Mouse (Mus musculus): ENCODE measurements at regions not wholly inside any gene's neighbourhood (a gene's known extent, or its start where the extent isn't known, plus 50 kb on each side); places are given as distances from the start of the nearest gene placed in this dataset.

GRCm38 (mm10) chr11:33007366-33007765 lies 139.8 kb downstream of the Fgf18 start:
- no peaks in the 10 kb centered on the region for H3K9me3 ChIP-seq (replicated peaks)
- H3K4me2 ChIP-seq: no peak overlapping the region
- no peak overlapping the region for H3K4me3 ChIP-seq (replicated peaks)
- no peaks in the 10 kb centered on the region for H3K36me3 ChIP-seq
- no peak for ATAC-seq (ENCODE audit: low FRiP score)
- no peak overlapping the region for H3K9ac ChIP-seq (replicated peaks)
- no peaks in the 10 kb centered on the region for H3K27me3 ChIP-seq (replicated peaks)
- H3K27ac ChIP-seq (replicated peaks): no peak overlapping the region
- H3K4me1 ChIP-seq: peaks cover 11% of the 10 kb centered on the region
- WGBS: 89% methylated on average over 6 of the region's 6 CpGs

DNA sequence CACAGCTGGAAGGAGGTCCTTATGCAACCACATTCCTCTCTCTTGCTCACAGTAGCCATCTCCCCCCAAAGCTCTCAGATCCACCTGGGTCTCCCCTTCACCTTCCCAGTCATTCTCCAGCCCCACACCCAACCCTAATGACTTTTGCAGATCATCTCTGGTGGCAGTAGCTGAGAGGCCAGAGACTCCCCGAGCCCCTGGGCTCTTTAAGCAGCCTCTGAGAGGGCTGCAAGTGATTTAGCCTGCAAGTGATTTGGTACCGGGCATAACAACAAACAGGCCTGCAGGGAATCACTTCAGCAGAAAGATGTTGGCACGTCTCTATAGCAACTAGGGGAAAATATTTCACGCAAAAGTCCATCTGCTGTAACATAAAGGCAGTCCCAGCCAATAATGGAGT lies 142.0 kb downstream of the Fgf18 start:
- Histone ChIP-seq H3K36me3 (no peaks in the 10 kb centered on the region), H3K4me2 (no peak overlapping the region), H3K27me3 (replicated peaks) (no peaks in the 10 kb centered on the region), H3K4me1 (peaks cover 11% of the 10 kb centered on the region), H3K9ac (replicated peaks) (no peak overlapping the region), H3K27ac (replicated peaks) (0 out of 2 replicates have a peak overlapping the region, but pooled peaks have one; percentile 0), H3K4me3 (replicated peaks) (no peak overlapping the region), H3K9me3 (replicated peaks) (no peaks in the 10 kb centered on the region)
- 17% methylated on average over 4 of the region's 4 CpGs for WGBS
- peak; percentile 53 for ATAC-seq (ENCODE audit: low FRiP score)

DNA sequence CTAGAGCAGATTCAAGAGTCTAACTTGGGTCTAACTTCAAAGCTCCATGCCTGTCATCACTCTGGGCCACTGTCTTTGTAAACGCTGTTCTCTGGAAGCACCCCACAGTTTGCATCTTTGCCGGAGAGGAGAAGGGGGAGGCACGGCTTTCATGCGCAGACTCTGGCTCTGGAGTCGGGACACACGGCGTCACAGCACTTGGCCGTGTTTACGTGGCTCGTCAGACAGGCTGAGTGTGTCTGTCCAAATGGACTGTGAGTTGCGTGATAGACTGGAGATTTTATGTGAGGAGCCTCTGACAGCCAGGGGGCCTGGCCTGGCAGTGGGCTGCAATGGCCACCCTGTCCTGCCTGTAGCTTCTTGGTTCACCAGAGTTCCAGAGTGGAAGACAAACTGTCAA lies 142.6 kb downstream of the Fgf18 start:
- Histone ChIP-seq H3K9ac (replicated peaks) (no peak overlapping the region), H3K27ac (replicated peaks) (0 out of 2 replicates have a peak overlapping the region, but pooled peaks have one; percentile 0), H3K27me3 (replicated peaks) (no peaks in the 10 kb centered on the region), H3K4me1 (peaks cover 11% of the 10 kb centered on the region), H3K36me3 (no peaks in the 10 kb centered on the region), H3K9me3 (replicated peaks) (no peaks in the 10 kb centered on the region), H3K4me3 (replicated peaks) (no peak overlapping the region), H3K4me2 (no peak overlapping the region)
- WGBS: 81% methylated on average over 11 of the region's 11 CpGs
- no peak for ATAC-seq (ENCODE audit: low FRiP score)

- 85% methylated on average over 4 of the region's 4 CpGs for WGBS
These were observed 147.4 kb downstream of the Fgf18 start for GRCm38 (mm10) chr11:32999684-33000255.

DNA sequence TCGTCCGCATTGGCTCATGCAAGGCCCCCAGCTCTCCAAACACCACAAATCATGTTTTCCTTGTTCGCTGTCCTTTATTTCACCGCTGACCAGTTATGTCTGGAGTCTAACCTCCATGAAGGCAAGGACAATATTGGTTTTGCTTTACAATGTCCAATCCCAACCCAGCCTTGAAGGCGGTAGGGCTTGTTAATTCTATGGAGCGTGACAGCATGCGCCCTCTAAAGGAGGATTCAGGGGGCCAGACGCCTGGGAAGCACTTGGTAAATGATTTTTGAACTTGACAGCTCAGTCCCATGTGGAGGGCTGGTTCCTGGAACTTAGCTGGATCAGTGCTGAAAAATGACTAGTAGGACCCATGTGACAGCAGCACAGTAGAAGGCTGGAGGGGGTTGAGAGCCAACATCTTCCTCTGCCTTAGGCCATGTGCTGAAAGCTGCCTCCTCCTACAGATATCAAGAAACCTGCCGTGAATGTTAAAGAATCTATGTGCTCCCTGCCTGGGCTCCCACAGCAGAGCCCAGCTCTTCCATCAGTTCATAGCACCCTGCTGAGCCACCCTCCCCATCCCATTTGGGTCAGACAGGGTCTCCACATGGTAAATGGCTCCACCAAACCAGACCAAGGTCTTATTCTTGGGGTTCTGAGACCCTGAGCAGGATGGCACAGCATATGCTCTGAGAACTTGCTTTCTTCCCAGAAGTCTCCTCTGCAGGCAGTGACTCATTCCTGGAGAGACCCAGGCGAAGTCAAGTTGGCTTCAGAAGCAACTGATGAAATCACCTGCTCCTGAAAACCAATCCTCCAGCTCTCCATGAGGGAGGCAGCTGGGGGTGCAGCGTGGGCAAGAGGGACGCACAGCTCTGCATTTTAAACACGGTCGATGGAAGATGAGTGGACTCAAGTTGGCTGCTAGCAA lies 148.3 kb downstream of the Fgf18 start:
- Histone ChIP-seq H3K27me3 (replicated peaks) (no peaks in the 10 kb centered on the region), H3K36me3 (no peaks in the 10 kb centered on the region), H3K9me3 (replicated peaks) (no peaks in the 10 kb centered on the region), H3K4me1 (no peaks in the 10 kb centered on the region), H3K4me2 (no peak overlapping the region), H3K9ac (replicated peaks) (no peak overlapping the region), H3K27ac (replicated peaks) (no peak overlapping the region), H3K4me3 (replicated peaks) (no peak overlapping the region)
- ATAC-seq (ENCODE audit: low FRiP score): no peak
- 74% methylated on average over 14 of the region's 14 CpGs for WGBS

More at GRCm38 (mm10) chr11:32999684-33000255, 147.4 kb downstream of the Fgf18 start:
- no peak overlapping the region for H3K9ac ChIP-seq (replicated peaks)
- peaks cover 4% of the 10 kb centered on the region for H3K4me1 ChIP-seq
- no peak overlapping the region for H3K4me2 ChIP-seq
- H3K27me3 ChIP-seq (replicated peaks): no peaks in the 10 kb centered on the region
- no peak for ATAC-seq (ENCODE audit: low FRiP score)
- no peaks in the 10 kb centered on the region for H3K9me3 ChIP-seq (replicated peaks)
- no peaks in the 10 kb centered on the region for H3K36me3 ChIP-seq
- no peak overlapping the region for H3K27ac ChIP-seq (replicated peaks)
- H3K4me3 ChIP-seq (replicated peaks): no peak overlapping the region

DNA sequence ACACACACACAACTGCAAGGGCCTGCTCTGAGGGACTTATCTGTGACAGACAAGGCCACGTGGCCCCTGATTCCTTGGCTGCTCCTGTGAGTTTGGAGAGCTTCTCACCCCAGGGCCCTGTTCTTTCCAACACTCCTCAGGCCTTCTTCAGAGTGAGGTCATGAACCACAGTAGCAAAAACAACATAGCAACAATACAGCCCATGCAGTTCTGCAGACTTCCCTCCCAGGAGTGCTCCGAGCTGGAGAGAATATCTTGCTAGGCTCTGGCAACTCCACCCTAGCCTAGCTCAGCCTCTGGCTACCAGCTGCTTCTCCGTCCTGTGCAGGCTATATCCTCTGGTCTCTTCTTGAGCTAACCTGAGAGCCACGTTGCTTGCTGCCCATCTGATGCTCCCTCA lies 152.8 kb downstream of the Fgf18 start:
- Histone ChIP-seq H3K9ac (replicated peaks) (no peak overlapping the region), H3K9me3 (replicated peaks) (no peaks in the 10 kb centered on the region), H3K36me3 (no peaks in the 10 kb centered on the region), H3K4me2 (no peak overlapping the region), H3K4me1 (no peaks in the 10 kb centered on the region), H3K4me3 (replicated peaks) (no peak overlapping the region), H3K27ac (replicated peaks) (no peak overlapping the region), H3K27me3 (replicated peaks) (no peaks in the 10 kb centered on the region)
- 74% methylated on average over 4 of the region's 4 CpGs for WGBS
- ATAC-seq (ENCODE audit: low FRiP score): no peak

GRCm38 (mm10) chr11:32993439-32993838 lies 153.8 kb downstream of the Fgf18 start:
- H3K4me3 ChIP-seq (replicated peaks): no peak overlapping the region
- no peak overlapping the region for H3K9ac ChIP-seq (replicated peaks)
- no peaks in the 10 kb centered on the region for H3K9me3 ChIP-seq (replicated peaks)
- ATAC-seq (ENCODE audit: low FRiP score): no peak
- no peaks in the 10 kb centered on the region for H3K27me3 ChIP-seq (replicated peaks)
- WGBS: 85% methylated on average over 8 of the region's 8 CpGs
- no peak overlapping the region for H3K27ac ChIP-seq (replicated peaks)
- H3K4me2 ChIP-seq: no peak overlapping the region
- no peaks in the 10 kb centered on the region for H3K4me1 ChIP-seq
- no peaks in the 10 kb centered on the region for H3K36me3 ChIP-seq

GRCm38 (mm10) chr11:32991036-32991616 lies 156.1 kb downstream of the Fgf18 start:
- no peak overlapping the region for H3K27ac ChIP-seq (replicated peaks)
- no peak overlapping the region for H3K4me2 ChIP-seq
- H3K36me3 ChIP-seq: no peaks in the 10 kb centered on the region
- 92% methylated on average over 5 of the region's 5 CpGs for WGBS
- no peak overlapping the region for H3K4me3 ChIP-seq (replicated peaks)
- no peaks in the 10 kb centered on the region for H3K27me3 ChIP-seq (replicated peaks)
- H3K9ac ChIP-seq (replicated peaks): no peak overlapping the region
- no peaks in the 10 kb centered on the region for H3K9me3 ChIP-seq (replicated peaks)
- ATAC-seq (ENCODE audit: low FRiP score): no peak
- no peaks in the 10 kb centered on the region for H3K4me1 ChIP-seq

GRCm38 (mm10) chr11:32990201-32990600 lies 157.0 kb downstream of the Fgf18 start:
- H3K27me3 ChIP-seq (replicated peaks): no peaks in the 10 kb centered on the region
- 92% methylated on average over 12 of the region's 12 CpGs for WGBS

GRCm38 (mm10) chr11:32978899-32979298 lies 154.5 kb upstream of the Smim23 start:
- no peaks in the 10 kb centered on the region for H3K27me3 ChIP-seq (replicated peaks)
- 92% methylated on average over 7 of the region's 7 CpGs for WGBS
- no peak overlapping the region for H3K27ac ChIP-seq (replicated peaks)

More at GRCm38 (mm10) chr11:32990201-32990600, 157.0 kb downstream of the Fgf18 start:
- Histone ChIP-seq H3K27ac (replicated peaks) (no peak overlapping the region), H3K9ac (replicated peaks) (no peak overlapping the region), H3K4me3 (replicated peaks) (no peak overlapping the region), H3K36me3 (no peaks in the 10 kb centered on the region), H3K4me1 (no peaks in the 10 kb centered on the region), H3K9me3 (replicated peaks) (no peaks in the 10 kb centered on the region), H3K4me2 (no peak overlapping the region)
- no peak for ATAC-seq (ENCODE audit: low FRiP score)

GRCm38 (mm10) chr11:32976572-32976971 lies 152.2 kb upstream of the Smim23 start:
- no peak; the same call in 1 of the 2 replicates for ATAC-seq (ENCODE audit: low FRiP score)

More at GRCm38 (mm10) chr11:32978899-32979298, 154.5 kb upstream of the Smim23 start:
- H3K4me1 ChIP-seq: no peaks in the 10 kb centered on the region
- no peak overlapping the region for H3K4me2 ChIP-seq
- no peak overlapping the region for H3K9ac ChIP-seq (replicated peaks)
- H3K36me3 ChIP-seq: no peaks in the 10 kb centered on the region
- no peaks in the 10 kb centered on the region for H3K9me3 ChIP-seq (replicated peaks)
- H3K4me3 ChIP-seq (replicated peaks): no peak overlapping the region
- no peak for ATAC-seq (ENCODE audit: low FRiP score)

DNA sequence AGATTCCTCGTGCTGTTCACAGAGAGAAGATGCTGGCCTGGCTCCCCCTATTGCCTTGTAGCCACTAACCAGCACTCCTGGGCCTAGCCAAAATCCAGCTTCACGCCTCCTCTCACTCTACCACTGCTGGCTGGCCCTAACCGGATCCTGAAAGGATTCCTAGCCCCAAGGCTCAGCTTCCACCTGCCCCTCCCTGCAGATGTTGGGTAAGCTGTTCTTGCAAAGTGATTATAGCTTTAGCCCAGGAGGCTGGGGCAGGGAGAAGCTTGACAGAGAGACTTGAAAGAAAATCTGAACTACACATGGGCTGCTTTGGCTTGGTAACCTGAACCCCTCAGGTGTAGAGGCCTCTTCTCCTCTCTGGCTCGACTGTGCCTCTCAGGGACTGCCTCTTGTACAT lies 149.0 kb upstream of the Smim23 start:
- no peak for ATAC-seq (ENCODE audit: low FRiP score)
- no peaks in the 10 kb centered on the region for H3K9me3 ChIP-seq (replicated peaks)
- no peak overlapping the region for H3K4me2 ChIP-seq
- H3K27me3 ChIP-seq (replicated peaks): no peaks in the 10 kb centered on the region
- H3K4me3 ChIP-seq (replicated peaks): no peak overlapping the region
- no peaks in the 10 kb centered on the region for H3K36me3 ChIP-seq
- H3K9ac ChIP-seq (replicated peaks): no peak overlapping the region
- no peak overlapping the region for H3K27ac ChIP-seq (replicated peaks)
- WGBS: 74% methylated on average over 4 of the region's 4 CpGs
- no peaks in the 10 kb centered on the region for H3K4me1 ChIP-seq

More at GRCm38 (mm10) chr11:32976572-32976971, 152.2 kb upstream of the Smim23 start:
- Histone ChIP-seq H3K4me3 (replicated peaks) (no peak overlapping the region), H3K9ac (replicated peaks) (no peak overlapping the region), H3K4me1 (no peaks in the 10 kb centered on the region), H3K27ac (replicated peaks) (no peak overlapping the region), H3K4me2 (no peak overlapping the region), H3K27me3 (replicated peaks) (no peaks in the 10 kb centered on the region), H3K36me3 (no peaks in the 10 kb centered on the region), H3K9me3 (replicated peaks) (no peaks in the 10 kb centered on the region)
- WGBS: 85% methylated on average over 2 of the region's 2 CpGs
